Mouse (Mus musculus) small intestine, adult 2 months (tissue): Measurements from ENCODE around the gene Wfdc8.
"Not testable (repeated sequence)": the region's sequence is repeated elsewhere in the genome, so short reads cannot be mapped to it uniquely, and the experiment has no call there.

ENCODE experiments used
- CTCF ChIP-seq: fragments of 200-500 bp; IDR thresholded peaks from 2 replicates; pipeline ENCODE4 v1.5.1; 2012; ENCODE audit warnings: low read depth, mild to moderate bottlenecking, control low read depth, inconsistent platforms, low read length, moderate library complexity, mixed read lengths; ENCODE audit not compliant: insufficient replicate concordance, insufficient read length; ENCODE audit errors: extremely low read depth
- POLR2A ChIP-seq: fragments of 200-500 bp; IDR thresholded peaks from 2 replicates; pipeline ENCODE4 v1.6.1; 2012; ENCODE audit warnings: low read depth, mild to moderate bottlenecking, control low read depth, inconsistent platforms, low read length, moderate library complexity

- not testable (repeated sequence) for TF ChIP-seq CTCF, POLR2A
Measured at GRCm38 (mm10) chr2:164613471-164613870, at the start of gene Wfdc8, which contains the start of gene Wfdc6b.
